Mouse (Mus musculus) embryonic stem cell, embryonic (primary cell): ENCODE results near the gene Smagp.

Source experiments
- CTCF ChIA-PET, 4 experiments: fragments of 300-600 bp in 2 of 4; fragments of 350-600 bp in 2 of 4; sonication (Branson Sonifier 250); formaldehyde crosslinking; loops; one replicate each; lab custom pipeline; 2022; ENCODE audit warnings: inconsistent platforms in 2 of 4; lab: Charles Lee
- POLR2A ChIA-PET, 4 experiments: fragments of 300-600 bp in 2 of 4; fragments of 350-600 bp in 2 of 4; sonication (Branson Sonifier 250); formaldehyde crosslinking; loops; one replicate each; lab custom pipeline; 2022; ENCODE audit warnings: antibody characterized with exemption in 4 of 4, inconsistent platforms in 1 of 4; lab: Charles Lee

Gene Smagp

GRCm38 (mm10) chr15:100641226-100641810, 4.6 kb upstream of the Smagp start:
- POLR2A ChIA-PET = interaction anchor here (0.6 to 3.3 kb wide), 20 partner anchors 9 to 1201 kb away, joined by 3 to 19 read pairs (median 4); partner anchors contain the start of gene Dazap2 (in 2 of the 4)
- CTCF ChIA-PET = interaction anchor here in 2 of 4 experiments (0.6 to 1.2 kb wide), 5 partner anchors 28 to 476 kb away, joined by 3 to 4 read pairs (median 4); no protein-coding TSS in a partner anchor

- ChIA-PET CTCF (interaction anchor here in 2 of 4 experiments (0.6 to 1.2 kb wide), 5 partner anchors 25 to 402 kb away, joined by 3 to 4 read pairs (median 3); no protein-coding TSS in a partner anchor), POLR2A (interaction anchor here (0.6 to 3.3 kb wide), 11 partner anchors 8 to 147 kb away, joined by 3 to 19 read pairs (median 5); partner anchors contain the start of gene Dazap2 (in 2 of the 4))
Measured at GRCm38 (mm10) chr15:100639972-100640750, 3.4 kb upstream of the Smagp start.

GRCm38 (mm10) chr15:100637661-100638060, 921 bp upstream of the Smagp start:
- ChIA-PET CTCF (interaction anchor here (0.6 to 2.0 kb wide), 23 partner anchors 10 to 1910 kb away, joined by 3 to 11 read pairs (median 4); partner anchors contain the start of genes Cela1 (in 1 of the 4), Dazap2 (in 1 of the 4), Pou6f1 (in 1 of the 4) and Slc4a8 (in 1 of the 4)), POLR2A (interaction anchor here (0.5 to 4.0 kb wide), 46 partner anchors 9 to 1605 kb away, joined by 3 to 66 read pairs (median 4); partner anchors contain the start of genes Dazap2 (in 3 of the 4), Bin2 (in 1 of the 4) and Tfcp2 (in 1 of the 4))

- POLR2A ChIA-PET = interaction anchor here in 3 of 4 experiments (0.6 to 4.0 kb wide), 24 partner anchors 8 to 910 kb away, joined by 3 to 66 read pairs (median 6); partner anchors contain the start of genes Dazap2 (in 2 of the 3), Bin2 (in 1 of the 3) and Tfcp2 (in 1 of the 3)
- CTCF ChIA-PET = interaction anchor here in 2 of 4 experiments (0.6 to 2.0 kb wide), 6 partner anchors 12 to 162 kb away, joined by 3 to 11 read pairs (median 4); partner anchors contain the start of gene Dazap2 (in 1 of the 2)
Measured at GRCm38 (mm10) chr15:100635851-100636645, 692 bp downstream of the Smagp start.

GRCm38 (mm10) chr15:100635239-100635638, 1.5 kb downstream of the Smagp start:
- POLR2A ChIA-PET = interaction anchor here in 3 of 4 experiments (0.5 to 4.0 kb wide), 19 partner anchors 8 to 909 kb away, joined by 3 to 66 read pairs (median 6); partner anchors contain the start of genes Dazap2 (in 2 of the 3) and Bin2 (in 1 of the 3)

GRCm38 (mm10) chr15:100633341-100633740, 3.4 kb downstream of the Smagp start:
- CTCF ChIA-PET = no interaction called here
- POLR2A ChIA-PET = interaction anchor here in 2 of 4 experiments (0.6 to 7.4 kb wide), 10 partner anchors 8 to 406 kb away, joined by 3 to 121 read pairs (median 4); partner anchors contain the start of genes Atf1 (in 1 of the 2) and Dazap2 (in 1 of the 2)

More at GRCm38 (mm10) chr15:100635239-100635638, 1.5 kb downstream of the Smagp start:
- CTCF ChIA-PET = interaction anchor here in 1 of 4 experiments (1.1 kb wide), 1 partner anchor 22 kb away, joined by 3 read pairs; no protein-coding TSS in a partner anchor

- ChIA-PET POLR2A (interaction anchor here in 3 of 4 experiments (0.6 to 7.4 kb wide), 12 partner anchors 8 to 171 kb away, joined by 3 to 121 read pairs (median 4); partner anchors contain the start of gene Dazap2 (in 1 of the 3)), CTCF (interaction anchor here in 2 of 4 experiments (0.6 to 0.7 kb wide), 3 partner anchors 19 to 41 kb away, joined by 3 read pairs; no protein-coding TSS in a partner anchor)
Measured at GRCm38 (mm10) chr15:100632323-100632722, 4.4 kb downstream of the Smagp start.

- ChIA-PET CTCF (interaction anchor here in 1 of 4 experiments (0.6 kb wide), 3 partner anchors 18 to 427 kb away, joined by 3 to 4 read pairs (median 3); no protein-coding TSS in a partner anchor), POLR2A (interaction anchor here in 3 of 4 experiments (0.6 to 7.4 kb wide), 13 partner anchors 8 to 170 kb away, joined by 3 to 121 read pairs (median 4); partner anchors contain the start of gene Dazap2 (in 1 of the 3))
Measured at GRCm38 (mm10) chr15:100631454-100632170, 5.1 kb downstream of the Smagp start.

- ChIA-PET CTCF (interaction anchor here in 2 of 4 experiments (0.5 to 0.9 kb wide), 3 partner anchors 15 to 1999 kb away, joined by 3 read pairs; partner anchors contain the start of gene Dazap2 (in 1 of the 2)), POLR2A (interaction anchor here in 3 of 4 experiments (0.8 to 7.4 kb wide), 8 partner anchors 8 to 24 kb away, joined by 3 to 121 read pairs (median 4); partner anchors contain the start of gene Dazap2 (in 2 of the 3))
Measured at GRCm38 (mm10) chr15:100630126-100630525, 6.6 kb downstream of the Smagp start.

GRCm38 (mm10) chr15:100628797-100629196, 7.9 kb downstream of the Smagp start:
- POLR2A ChIA-PET = interaction anchor here (0.5 to 7.4 kb wide), 14 partner anchors 8 to 409 kb away, joined by 3 to 121 read pairs (median 12); partner anchors contain the start of genes Smagp (in 4 of the 4) and Dazap2 (in 3 of the 4)

GRCm38 (mm10) chr15:100627774-100628370, 8.9 kb downstream of the Smagp start:
- ChIA-PET POLR2A (interaction anchor here (0.5 to 7.4 kb wide), 43 partner anchors 7 to 1615 kb away, joined by 3 to 121 read pairs (median 4); partner anchors contain the start of genes Smagp (in 4 of the 4), Dazap2 (in 3 of the 4) and Pou6f1 (in 1 of the 4)), CTCF (interaction anchor here (0.6 to 1.6 kb wide), 19 partner anchors 9 to 1731 kb away, joined by 3 to 9 read pairs (median 5); partner anchors contain the start of genes Cox14 (in 1 of the 4), Dazap2 (in 1 of the 4) and Smagp (in 1 of the 4))

More at GRCm38 (mm10) chr15:100628797-100629196, 7.9 kb downstream of the Smagp start:
- CTCF ChIA-PET = interaction anchor here in 2 of 4 experiments (0.9 to 1.6 kb wide), 2 partner anchors 54 to 171 kb away, joined by 5 to 6 read pairs; no protein-coding TSS in a partner anchor

GRCm38 (mm10) chr15:100627287-100627686, 9.5 kb downstream of the Smagp start:
- ChIA-PET CTCF (interaction anchor here in 3 of 4 experiments (0.6 to 1.6 kb wide), 14 partner anchors 10 to 902 kb away, joined by 3 to 9 read pairs (median 5); partner anchors contain the start of genes Cox14 (in 1 of the 3), Dazap2 (in 1 of the 3) and Smagp (in 1 of the 3)), POLR2A (interaction anchor here (0.5 to 7.4 kb wide), 39 partner anchors 8 to 1081 kb away, joined by 3 to 121 read pairs (median 4); partner anchors contain the start of genes Smagp (in 4 of the 4) and Dazap2 (in 3 of the 4))

- CTCF ChIA-PET = interaction anchor here in 2 of 4 experiments (0.8 to 1.4 kb wide), 3 partner anchors 12 to 59 kb away, joined by 4 to 6 read pairs (median 4); partner anchors contain the start of gene Smagp (in 1 of the 2)
- POLR2A ChIA-PET = interaction anchor here (0.5 to 3.5 kb wide), 11 partner anchors 8 to 899 kb away, joined by 3 to 18 read pairs (median 4); partner anchors contain the start of genes Dazap2 (in 3 of the 4) and Cox14 (in 1 of the 4)
Measured at GRCm38 (mm10) chr15:100624435-100624834, 12.3 kb downstream of the Smagp start.

- ChIA-PET POLR2A (interaction anchor here in 2 of 4 experiments (0.6 to 3.5 kb wide), 6 partner anchors 8 to 151 kb away, joined by 3 to 18 read pairs (median 5); partner anchors contain the start of gene Dazap2 (in 2 of the 2)), CTCF (interaction anchor here in 1 of 4 experiments (0.8 to 1.4 kb wide), 2 partner anchors 13 to 37 kb away, joined by 4 read pairs; partner anchors contain the start of gene Smagp)
Measured at GRCm38 (mm10) chr15:100623754-100624153, 13.0 kb downstream of the Smagp start.
